Mouse (Mus musculus) liver, embryonic 14.5 days (tissue): ENCODE measurements at regions not wholly inside any gene's neighbourhood (a gene's known extent, or its start where the extent isn't known, plus 50 kb on each side); places are given as distances from the start of the nearest gene placed in this dataset.

ENCODE experiments used
- CTCF ChIP-seq: IDR thresholded peaks from 2 replicates; pipeline ENCODE4 v1.5.1; 2016; ENCODE audit warnings: antibody characterized with exemption, low read depth, control low read depth
- EP300 ChIP-seq: IDR thresholded peaks from 2 replicates; pipeline ENCODE4 v1.6.1; 2016; ENCODE audit warnings: antibody characterized with exemption, low read depth

- TF ChIP-seq CTCF (no peak), EP300 (no peak)
Observed at GRCm38 (mm10) chr1:185968642-185969041, 148.5 kb downstream of the Lyplal1 start.
